Mouse (Mus musculus) small intestine, adult 2 months (tissue): Measurements from ENCODE around the gene Drd2. TPM values are rescaled to one million over a fixed set of nuclear protein-coding genes. Genes with fewer than 3 reads are reported as not detected.

Source experiments
- H3K27ac ChIP-seq: fragments of 200-500 bp; 2 replicates; pipeline ENCODE4 v1.5.1; 2012; ENCODE audit warnings: low read depth, low read length, control low read depth, inconsistent platforms; ENCODE audit not compliant: insufficient read depth
- H3K27me3 ChIP-seq: fragments of 200-500 bp; 2 replicates; pipeline ENCODE4 v1.6.1; 2012; ENCODE audit warnings: mild to moderate bottlenecking, moderate library complexity, low read length, inconsistent platforms; ENCODE audit not compliant: control insufficient read depth, insufficient read depth
- H3K36me3 ChIP-seq: fragments of 200-500 bp; 2 replicates; pipeline ENCODE4 v1.6.1; 2012; ENCODE audit warnings: mild to moderate bottlenecking, low read length, control low read depth, inconsistent platforms; ENCODE audit not compliant: control insufficient read depth, insufficient read depth
- H3K4me1 ChIP-seq: fragments of 200-500 bp; 2 replicates; pipeline ENCODE4 v1.6.1; 2012; ENCODE audit warnings: low read length, inconsistent platforms, mixed read lengths; ENCODE audit not compliant: control insufficient read depth, insufficient read depth, insufficient read length
- H3K4me3 ChIP-seq: fragments of 200-500 bp; 2 replicates; pipeline ENCODE4 v1.5.1; 2012; ENCODE audit warnings: low read depth, mild to moderate bottlenecking, control low read depth, inconsistent platforms, low read length, moderate library complexity
- CTCF ChIP-seq: fragments of 200-500 bp; IDR thresholded peaks from 2 replicates; pipeline ENCODE4 v1.5.1; 2012; ENCODE audit warnings: low read depth, mild to moderate bottlenecking, control low read depth, inconsistent platforms, low read length, moderate library complexity, mixed read lengths; ENCODE audit not compliant: insufficient replicate concordance, insufficient read length; ENCODE audit errors: extremely low read depth
- POLR2A ChIP-seq: fragments of 200-500 bp; IDR thresholded peaks from 2 replicates; pipeline ENCODE4 v1.6.1; 2012; ENCODE audit warnings: low read depth, mild to moderate bottlenecking, control low read depth, inconsistent platforms, low read length, moderate library complexity
- whole genome bisulfite sequencing: fragments of 180-500 bp; shearing (Covaris S2); methylation state at CpG from one replicate; pipeline ENCODE4 v1.1.7; 2018; 5-methylcytosine and 5-hydroxymethylcytosine counted together
- polyA plus RNA-seq: library from polyadenylated mRNA; depleted of rRNA; stranded (reverse); fragments of >200 nt; gene quantifications from 2 replicates; pipeline ENCODE4 v1.2.3, GENCODE M21; 2012; rRNA removed

The Drd2 gene
- not detected in 2 replicates for polyA plus RNA-seq

DNA sequence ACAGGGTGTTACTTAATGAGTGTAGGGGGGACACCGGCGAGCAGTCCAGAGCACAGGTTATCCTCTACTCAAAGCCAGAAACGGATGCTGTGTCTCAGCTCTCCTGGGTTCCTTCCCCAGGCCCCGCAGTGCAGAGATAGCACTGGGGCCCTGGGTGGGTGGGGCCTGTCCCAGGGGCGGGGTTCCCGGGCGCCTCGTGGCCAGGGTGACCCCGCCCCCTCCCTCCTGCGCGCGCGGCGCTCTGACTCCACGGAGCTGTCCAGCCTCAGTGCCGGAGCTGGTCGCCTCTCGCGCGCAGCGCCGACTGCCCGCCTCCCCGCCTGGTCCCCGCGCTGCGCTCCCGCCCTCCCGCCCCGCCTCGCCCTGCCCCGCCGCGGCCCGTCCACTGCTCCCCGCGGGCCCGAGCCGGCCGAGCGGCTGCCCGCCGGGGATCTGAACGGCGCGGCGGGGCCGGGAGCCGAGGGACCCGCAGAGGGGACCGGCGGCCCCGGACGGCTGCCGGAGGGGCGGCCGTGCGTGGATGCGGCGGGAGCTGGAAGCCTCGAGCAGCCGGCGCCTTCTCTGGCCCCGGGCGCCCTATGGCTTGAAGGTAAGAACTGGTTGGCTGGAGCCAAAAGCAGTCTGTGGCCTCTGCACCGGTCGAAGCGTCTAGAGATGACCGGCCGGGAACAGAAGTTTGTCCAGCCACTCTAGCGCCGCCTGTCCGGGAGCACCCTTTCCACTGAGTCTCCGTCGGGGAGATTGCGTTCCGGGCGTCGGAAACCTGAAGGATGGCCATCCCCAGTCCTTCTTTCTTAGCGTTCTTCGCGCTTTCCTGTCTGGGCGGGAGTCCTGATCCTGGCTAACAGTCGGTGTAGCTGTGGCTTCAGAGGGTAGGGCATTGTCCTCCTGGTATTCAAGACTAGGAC, at the start of gene Drd2:
Gene Drd2, plus strand, starts transcription at position 492 of the 908 bp plus-strand sequence.
- H3K4me1 ChIP-seq: no peaks in the 10 kb centered on the region
- WGBS: 7% methylated on average over 79 of the region's 84 CpGs
- no peak within 1 kb of the TSS for H3K4me3 ChIP-seq
- no peaks in the 10 kb centered on the region for H3K36me3 ChIP-seq
- H3K27ac ChIP-seq: no peak within 1 kb of the TSS
- H3K27me3 ChIP-seq: no peaks in the 10 kb centered on the region
- TF ChIP-seq CTCF: no peak
- no peak for TF ChIP-seq POLR2A

- H3K4me1 ChIP-seq: no peaks in the 10 kb centered on the region
- WGBS: 55% methylated on average over 1 of the region's 1 CpGs
- no peaks in the 10 kb centered on the region for H3K36me3 ChIP-seq
- no peaks in the 10 kb centered on the region for H3K27me3 ChIP-seq
- no peak overlapping the region for H3K27ac ChIP-seq
- no peak overlapping the region for H3K4me3 ChIP-seq
- TF ChIP-seq CTCF: no peak
- TF ChIP-seq POLR2A: no peak
Observed at GRCm38 (mm10) chr9:49295101-49295500, 45.3 kb upstream of the Drd2 start.

- no peak for TF ChIP-seq CTCF
- no peak for TF ChIP-seq POLR2A
- no peak overlapping the region for H3K4me3 ChIP-seq
- no peak overlapping the region for H3K27ac ChIP-seq
- 56% methylated on average over 3 of the region's 3 CpGs for WGBS
- no peaks in the 10 kb centered on the region for H3K4me1 ChIP-seq
- no peaks in the 10 kb centered on the region for H3K27me3 ChIP-seq
- H3K36me3 ChIP-seq: no peaks in the 10 kb centered on the region
Observed at GRCm38 (mm10) chr9:49307576-49307975, 32.9 kb upstream of the Drd2 start.

GRCm38 (mm10) chr9:49310821-49311220, 29.6 kb upstream of the Drd2 start:
- TF ChIP-seq CTCF (no peak), POLR2A (no peak)
- WGBS: 38% methylated on average over 4 of the region's 4 CpGs
- Histone ChIP-seq H3K36me3 (no peaks in the 10 kb centered on the region), H3K27ac (no peak overlapping the region), H3K4me1 (no peaks in the 10 kb centered on the region), H3K4me3 (no peak overlapping the region), H3K27me3 (no peaks in the 10 kb centered on the region)

- TF ChIP-seq CTCF (no peak), POLR2A (no peak)
- no peaks in the 10 kb centered on the region for H3K4me1 ChIP-seq
- H3K36me3 ChIP-seq: no peaks in the 10 kb centered on the region
- no peak overlapping the region for H3K4me3 ChIP-seq
- no peaks in the 10 kb centered on the region for H3K27me3 ChIP-seq
- no peak overlapping the region for H3K27ac ChIP-seq
Observed at GRCm38 (mm10) chr9:49318638-49319037, 21.8 kb upstream of the Drd2 start.

DNA sequence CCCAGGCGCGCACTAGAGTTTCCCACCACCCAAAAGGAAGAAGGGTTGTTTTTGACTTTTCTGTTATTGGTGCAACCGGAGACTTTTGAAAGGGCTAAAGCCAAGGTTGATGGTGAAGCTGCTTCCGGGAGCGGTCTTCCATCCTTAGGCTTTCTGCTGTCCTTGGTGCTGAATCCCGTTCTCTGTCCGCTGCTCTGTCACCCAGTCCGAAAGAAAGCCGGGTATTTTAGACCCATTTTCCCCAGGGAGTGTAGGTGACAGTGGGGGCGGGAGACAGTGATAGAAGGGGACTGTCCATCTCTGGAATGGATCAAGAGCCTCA, 578 bp downstream of the Drd2 start:
- Histone ChIP-seq H3K4me3 (no peak overlapping the region), H3K27ac (no peak overlapping the region), H3K4me1 (no peaks in the 10 kb centered on the region), H3K36me3 (no peaks in the 10 kb centered on the region), H3K27me3 (no peaks in the 10 kb centered on the region)
- TF ChIP-seq POLR2A: no peak
- TF ChIP-seq CTCF: no peak
- 9% methylated on average over 10 of the region's 10 CpGs for WGBS

- Histone ChIP-seq H3K27ac (no peak overlapping the region), H3K4me3 (no peak overlapping the region), H3K4me1 (peaks cover 2% of the 10 kb centered on the region; the same call in 1 of the 2 replicates), H3K36me3 (no peaks in the 10 kb centered on the region), H3K27me3 (no peaks in the 10 kb centered on the region)
- 5% methylated on average over 5 of the region's 5 CpGs for WGBS
- TF ChIP-seq POLR2A (no peak), CTCF (no peak)
Observed at GRCm38 (mm10) chr9:49365763-49366162, 25.3 kb downstream of the Drd2 start.
